Mouse (Mus musculus): ENCODE measurements at regions not wholly inside any gene's neighbourhood (a gene's known extent, or its start where the extent isn't known, plus 50 kb on each side); places are given as distances from the start of the nearest gene placed in this dataset.

GRCm38 (mm10) chr8:103880431-103881145 lies 220.8 kb upstream of the Cdh5 start:
- DNase-seq (ENCODE audit: low spot score), result no peak

GRCm38 (mm10) chr8:103881146-103881486 lies 220.3 kb upstream of the Cdh5 start:
- no peak for DNase-seq (ENCODE audit: low spot score)

- no peak for DNase-seq (ENCODE audit: low spot score)
These were observed 216.3 kb upstream of the Cdh5 start for GRCm38 (mm10) chr8:103884873-103885780.

GRCm38 (mm10) chr8:103894589-103894988 lies 206.8 kb upstream of the Cdh5 start:
- peak; percentile 32 for DNase-seq (ENCODE audit: low spot score)

- no peak for DNase-seq (ENCODE audit: low spot score)
These were observed 206.3 kb upstream of the Cdh5 start for GRCm38 (mm10) chr8:103895132-103895531.

- DNase-seq (ENCODE audit: low spot score), result no peak
These were observed 204.0 kb upstream of the Cdh5 start for GRCm38 (mm10) chr8:103897463-103897862.

GRCm38 (mm10) chr8:103902516-103902915 lies 198.9 kb upstream of the Cdh5 start:
- DNase-seq (ENCODE audit: low spot score), result no peak

- DNase-seq (ENCODE audit: low spot score), result no peak
These were observed 197.8 kb upstream of the Cdh5 start for GRCm38 (mm10) chr8:103903635-103904034.

- DNase-seq (ENCODE audit: low spot score), result no peak
These were observed 193.8 kb upstream of the Cdh5 start for GRCm38 (mm10) chr8:103907662-103908061.

GRCm38 (mm10) chr8:103911287-103912015 lies 190.0 kb upstream of the Cdh5 start:
- DNase-seq (ENCODE audit: low spot score), result no peak

- no peak for DNase-seq (ENCODE audit: low spot score)
These were observed 188.2 kb upstream of the Cdh5 start for GRCm38 (mm10) chr8:103912983-103913926.

- peak; percentile 53 for DNase-seq (ENCODE audit: low spot score)
These were observed 187.3 kb upstream of the Cdh5 start for GRCm38 (mm10) chr8:103913927-103914640.

GRCm38 (mm10) chr8:103919324-103919723 lies 182.1 kb upstream of the Cdh5 start:
- no peak for DNase-seq (ENCODE audit: low spot score)

GRCm38 (mm10) chr8:103921621-103922020 lies 179.8 kb upstream of the Cdh5 start:
- no peak for DNase-seq (ENCODE audit: low spot score)

- peak; percentile 76 for DNase-seq (ENCODE audit: low spot score)
These were observed 178.7 kb upstream of the Cdh5 start for GRCm38 (mm10) chr8:103922746-103923145.

GRCm38 (mm10) chr8:103932681-103933080 lies 168.7 kb upstream of the Cdh5 start:
- DNase-seq (ENCODE audit: low spot score), result no peak

- no peak for DNase-seq (ENCODE audit: low spot score)
These were observed 164.9 kb upstream of the Cdh5 start for GRCm38 (mm10) chr8:103936491-103936890.

GRCm38 (mm10) chr8:103938283-103939230 lies 162.9 kb upstream of the Cdh5 start:
- no peak for DNase-seq (ENCODE audit: low spot score)

GRCm38 (mm10) chr8:103940958-103941532 lies 160.4 kb upstream of the Cdh5 start:
- no peak for DNase-seq (ENCODE audit: low spot score)
